Mouse (Mus musculus) right cerebral cortex, postnatal 4 days (tissue): Measurements from ENCODE around the gene Rsph14.
A peak's percentile ranks its signal among the peaks of the same experiment; 100 is the strongest.
"Not testable (repeated sequence)": the region's sequence is repeated elsewhere in the genome, so short reads cannot be mapped to it uniquely, and the experiment has no call there.

Experiments used
- DNase-seq: peaks from one replicate; pipeline ENCODE4 v3.0.0-alpha.2; 2022

The Rsph14 gene

DNA sequence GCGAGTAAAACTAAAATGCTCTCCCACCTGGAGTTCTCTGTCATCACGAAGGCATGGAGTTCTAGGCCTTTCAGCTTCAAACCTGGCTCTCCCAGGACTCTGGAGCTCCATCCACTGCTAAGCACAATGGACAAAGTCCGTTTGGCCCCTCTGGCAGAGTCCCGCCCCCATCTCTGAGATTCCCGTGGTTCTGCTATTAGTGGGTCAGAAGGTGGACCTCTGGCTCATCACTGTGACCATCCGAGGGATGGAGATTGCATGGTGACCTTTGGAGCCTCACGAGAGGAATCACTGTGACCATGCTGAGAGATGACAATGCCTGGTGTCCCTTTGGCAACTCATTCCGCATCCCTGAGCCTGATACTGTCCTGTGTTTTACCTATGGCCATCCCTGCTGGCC, 20.5 kb upstream of the Rsph14 start:
- DNase-seq: no peak

DNA sequence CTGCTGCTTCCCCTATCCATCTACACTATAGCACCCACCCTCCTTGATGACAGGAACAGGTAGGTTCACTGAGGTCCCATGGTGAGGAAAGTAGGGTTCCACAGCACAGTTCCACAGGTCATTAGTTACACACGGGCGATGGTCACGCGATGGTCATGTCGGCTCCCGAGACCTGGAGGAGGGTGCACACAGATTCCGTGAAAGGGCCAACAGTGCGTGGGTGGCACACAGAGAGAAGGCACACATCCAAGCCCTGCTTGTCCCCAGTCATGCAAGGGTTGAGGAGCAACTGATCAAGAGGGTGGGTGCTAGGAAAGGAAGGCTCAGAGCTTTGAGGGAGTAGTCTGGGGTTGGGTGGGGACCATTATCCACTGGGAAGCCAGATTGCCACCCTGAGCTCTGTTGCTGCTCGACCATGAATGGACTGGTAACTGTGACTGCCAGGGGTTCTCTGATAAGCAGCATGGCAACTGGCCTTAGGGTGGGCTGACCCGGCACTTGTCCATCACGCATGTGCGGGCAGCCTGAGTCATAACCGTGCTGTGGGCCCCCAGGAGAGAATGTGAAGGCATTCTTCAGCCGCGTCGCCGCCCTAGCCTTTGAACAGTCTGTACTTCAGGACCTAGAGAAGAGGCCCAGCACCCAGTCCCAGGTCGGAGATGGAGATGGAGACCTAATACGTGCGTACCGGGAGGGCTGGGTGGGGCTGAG, 19.1 kb upstream of the Rsph14 start:
- no peak for DNase-seq

GRCm38 (mm10) chr10:75048711-75049110, 16.3 kb upstream of the Rsph14 start:
- no peak for DNase-seq

- DNase-seq: no peak
These were observed 13.4 kb upstream of the Rsph14 start for GRCm38 (mm10) chr10:75045831-75046230.

DNA sequence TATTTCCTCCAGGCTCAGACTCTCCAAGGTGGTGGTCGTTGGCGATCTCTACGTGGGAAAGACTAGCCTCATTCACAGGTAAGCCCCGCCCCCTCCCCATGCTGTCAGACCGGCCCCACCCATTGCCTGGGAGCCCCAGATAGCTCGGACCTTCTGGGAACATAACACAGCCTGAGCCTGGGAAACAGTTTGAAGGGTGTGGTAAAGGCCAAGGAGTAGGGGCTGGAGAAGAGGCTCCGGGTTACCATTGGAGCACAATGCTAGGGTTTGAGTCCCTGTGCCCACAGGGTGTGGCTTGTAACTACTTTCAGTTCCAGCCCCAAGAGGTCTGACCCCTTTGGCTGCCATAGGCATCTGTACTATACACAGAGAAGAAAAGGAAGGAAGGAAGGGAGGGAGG, 12.1 kb upstream of the Rsph14 start:
- DNase-seq: no peak

DNA sequence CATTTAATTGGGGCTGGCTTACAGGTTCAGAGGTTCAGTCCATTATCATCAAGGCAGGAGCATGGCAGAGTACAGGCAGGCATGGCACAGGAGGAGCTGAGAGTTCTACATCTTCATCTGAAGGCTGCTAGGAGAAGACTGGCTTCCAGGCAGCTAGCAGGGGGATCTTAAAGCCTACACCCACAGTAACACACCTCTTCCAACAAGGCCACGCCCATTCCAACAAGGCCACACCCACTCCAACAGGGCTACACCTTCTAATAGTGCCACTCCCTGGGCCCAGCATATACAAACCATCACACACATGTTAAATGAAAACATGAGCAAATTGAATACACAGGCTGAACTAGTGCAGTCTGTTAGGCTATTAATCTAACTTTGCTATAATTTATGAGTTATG, 9.7 kb upstream of the Rsph14 start:
- not testable (repeated sequence) for DNase-seq

- DNase-seq: peak; percentile 96
These were observed 4.5 kb upstream of the Rsph14 start, which contains the start of gene Rab36 for GRCm38 (mm10) chr10:75036883-75037379. TSS of gene Rab36 (plus strand) at chr10:75037058.

DNA sequence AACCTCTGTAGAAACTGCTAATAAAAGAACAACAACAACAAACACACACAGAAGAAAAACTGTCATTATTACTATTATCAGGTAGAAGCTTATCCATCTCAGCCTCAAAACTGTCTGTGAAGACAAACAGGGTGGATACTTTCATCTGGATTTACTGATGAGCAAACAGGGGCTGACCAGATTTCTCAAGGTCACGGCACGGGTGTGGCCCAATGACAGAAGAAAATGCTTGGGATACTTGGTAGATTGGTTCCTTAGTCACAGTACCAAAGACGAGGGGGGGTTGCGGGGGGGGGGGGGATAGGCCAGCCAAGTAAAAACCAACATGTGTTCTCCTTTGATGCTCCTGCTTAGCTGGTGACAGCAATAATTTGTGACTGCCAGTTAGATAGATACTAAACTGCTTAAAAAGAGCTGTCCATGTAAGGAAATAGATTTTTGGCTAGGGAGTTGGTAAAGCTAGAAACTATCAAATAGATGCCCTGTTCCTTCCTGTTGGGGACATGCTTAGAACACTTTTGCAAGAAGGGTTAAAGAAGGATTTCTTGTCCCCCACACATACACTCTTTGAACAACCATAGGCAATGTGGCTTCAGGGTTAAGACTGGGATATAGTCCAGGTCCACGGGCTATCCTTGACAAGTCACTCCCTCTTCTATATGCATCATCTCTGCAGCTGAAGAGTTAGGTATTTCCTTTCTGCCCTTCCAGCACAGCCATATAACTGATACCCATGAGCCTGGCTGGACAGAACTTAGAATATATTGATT, 856 bp downstream of the Rsph14 start:
- no peak for DNase-seq

DNA sequence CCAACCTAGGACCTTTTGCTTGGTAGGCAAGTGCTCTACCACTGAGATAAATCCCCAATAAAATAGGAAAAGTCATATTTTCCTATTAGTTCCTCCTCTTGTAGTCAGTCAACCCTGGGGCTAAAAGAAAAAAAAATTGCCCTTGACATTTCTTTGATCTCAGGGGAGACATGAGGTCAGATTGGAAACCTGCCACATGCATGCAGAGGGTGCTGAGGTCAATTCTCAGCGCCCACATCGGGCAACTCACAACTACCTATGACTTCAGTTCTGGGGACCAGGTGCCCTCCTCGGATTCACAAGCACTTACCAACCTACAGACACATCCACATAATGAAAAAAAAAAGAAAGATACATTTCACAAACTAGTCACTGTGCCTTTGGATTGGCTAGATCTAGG, 2.2 kb downstream of the Rsph14 start:
- DNase-seq: no peak

- no peak for DNase-seq
These were observed 2.7 kb downstream of the Rsph14 start for GRCm38 (mm10) chr10:75029677-75030076.

DNA sequence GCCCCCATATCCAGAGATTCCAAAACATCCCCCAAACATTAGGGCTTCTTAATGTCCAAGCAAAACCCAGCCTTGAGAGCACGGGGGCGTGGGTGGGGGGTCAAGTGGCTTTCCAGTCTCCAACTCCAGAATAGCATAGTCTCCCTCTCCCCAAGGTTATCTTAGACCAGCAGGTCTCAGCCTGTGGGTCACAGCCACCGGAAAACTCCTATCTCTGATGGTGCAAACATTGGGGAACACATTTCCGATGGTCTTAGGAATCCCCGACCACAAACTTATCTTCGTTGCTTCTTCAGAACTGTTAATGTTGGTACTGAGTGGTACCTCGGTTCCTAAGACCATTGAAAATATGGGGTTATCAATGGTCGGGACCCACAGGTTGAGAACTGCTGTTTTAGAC, 3.6 kb downstream of the Rsph14 start:
- DNase-seq: no peak

- DNase-seq: no peak
These were observed 5.9 kb downstream of the Rsph14 start for GRCm38 (mm10) chr10:75026491-75026890.

DNA sequence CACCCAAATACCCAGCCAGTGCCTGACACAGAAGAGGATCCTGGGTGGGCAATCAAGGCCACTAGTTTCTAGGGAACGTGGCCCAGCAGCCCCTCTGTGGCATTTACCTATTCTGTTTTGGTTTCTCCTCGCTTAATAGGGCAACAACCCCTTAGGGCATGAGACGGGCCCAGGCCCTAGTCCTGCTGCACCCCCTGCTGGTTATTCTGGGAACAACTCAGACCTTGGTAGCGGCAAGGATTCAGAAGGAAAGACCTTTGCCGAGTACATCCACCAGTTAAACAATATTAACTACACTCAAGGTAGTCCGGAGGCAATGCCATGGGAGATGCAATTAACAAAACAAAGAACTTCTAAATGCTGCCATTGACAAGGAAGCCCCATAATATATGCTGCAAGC, 11.2 kb downstream of the Rsph14 start:
- DNase-seq: peak; percentile 87

DNA sequence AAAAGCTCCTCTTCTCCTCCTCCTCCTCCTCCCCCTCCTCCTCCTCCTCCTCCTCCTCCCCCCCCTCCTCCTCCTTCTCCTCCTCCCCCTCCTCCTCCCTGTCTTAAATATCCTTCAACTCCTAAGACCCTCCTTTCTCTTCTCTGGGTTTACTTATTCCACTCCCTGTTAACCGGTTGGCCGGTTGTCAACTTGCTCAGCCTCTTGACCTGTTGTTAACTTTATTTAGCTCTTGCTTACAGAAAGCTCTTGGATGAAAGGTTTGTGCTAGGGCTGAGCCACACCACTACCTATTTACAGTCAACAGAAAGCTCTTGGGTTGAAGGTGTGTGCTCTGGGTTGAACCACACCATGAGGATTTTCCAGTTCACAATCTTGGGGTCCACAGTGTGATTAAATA, 12.1 kb downstream of the Rsph14 start:
- DNase-seq: no peak

DNA sequence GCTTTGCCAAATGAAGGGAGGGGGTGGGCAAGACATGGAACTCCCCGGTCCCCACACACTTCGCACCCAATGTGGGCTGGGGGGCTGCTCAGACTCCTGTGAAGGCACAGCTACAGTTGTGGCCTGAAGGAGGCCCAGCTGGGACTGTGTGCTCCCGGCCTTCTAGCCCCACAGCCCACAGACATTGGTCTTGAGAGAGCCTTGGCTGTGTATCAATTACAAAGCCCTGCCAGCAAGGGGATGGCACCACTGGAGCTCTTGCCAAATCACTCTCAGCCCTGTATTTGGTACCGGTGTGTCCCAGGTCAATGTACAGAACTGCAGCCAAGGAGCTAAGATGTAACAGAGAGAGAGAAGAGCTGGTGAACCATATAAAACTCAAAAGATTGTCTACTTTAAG, 15.9 kb downstream of the Rsph14 start:
- no peak for DNase-seq

DNA sequence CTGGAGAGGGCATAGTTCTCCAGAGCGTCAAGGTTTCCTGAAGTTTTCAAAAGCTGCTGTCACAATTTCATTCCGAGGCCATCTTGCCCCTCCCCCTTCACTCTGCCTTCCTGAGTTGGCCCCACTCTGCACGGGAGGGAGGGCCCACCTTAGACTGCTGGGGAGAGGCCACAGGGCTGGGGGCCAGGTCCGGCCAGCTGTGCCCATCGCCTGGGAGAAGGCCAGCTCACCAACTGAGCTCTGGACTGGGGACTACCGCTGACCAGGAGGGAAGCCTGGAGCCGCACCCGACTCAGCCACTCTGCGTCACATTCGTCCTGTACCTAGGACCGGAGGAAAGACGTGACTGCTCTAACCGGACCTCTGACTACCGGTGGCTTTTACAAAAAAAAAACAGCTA, 16.9 kb downstream of the Rsph14 start:
- DNase-seq: no peak

- DNase-seq: no peak
These were observed 21.7 kb downstream of the Rsph14 start for GRCm38 (mm10) chr10:75010704-75011103.

GRCm38 (mm10) chr10:75006889-75007662, 25.3 kb downstream of the Rsph14 start:
- DNase-seq: no peak

DNA sequence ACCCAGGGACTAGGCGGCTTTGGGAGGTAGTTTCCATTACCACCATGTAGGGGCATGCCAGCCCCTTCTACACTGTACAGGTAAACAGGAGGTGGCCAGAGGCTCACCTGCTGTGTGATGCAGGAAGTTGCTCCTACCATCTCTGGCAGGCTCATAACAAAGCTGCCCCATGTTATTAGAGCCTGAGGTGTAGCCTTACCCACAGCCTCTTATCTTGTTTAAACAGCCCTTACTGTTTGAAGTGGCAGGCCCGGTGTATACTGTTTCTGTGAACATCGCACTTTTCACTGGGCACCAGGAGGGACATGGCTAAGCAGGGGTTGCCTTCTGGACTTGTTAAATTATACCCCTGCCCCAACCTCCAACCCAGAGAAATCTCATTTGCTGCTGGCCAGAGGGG, 28.3 kb downstream of the Rsph14 start:
- DNase-seq: no peak

DNA sequence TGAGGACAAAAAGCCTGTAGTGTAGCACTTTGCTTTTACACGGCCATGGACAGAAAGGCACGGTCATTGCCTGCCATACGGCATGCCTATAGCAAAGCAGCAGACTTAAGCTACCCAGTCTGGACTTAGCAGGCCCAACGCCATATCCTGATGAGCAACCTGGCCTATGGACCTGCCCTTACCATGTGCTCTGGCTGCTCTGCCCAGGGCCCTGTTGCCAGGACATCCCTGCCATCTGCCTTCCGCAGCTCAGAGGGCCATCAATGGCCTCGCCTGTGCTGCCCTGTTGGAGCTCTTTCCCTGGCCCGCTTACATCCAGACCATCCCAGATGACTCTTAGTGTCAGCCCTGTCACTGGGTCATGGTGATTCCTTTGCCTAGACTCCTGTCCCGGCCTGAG, 31.0 kb downstream of the Rsph14 start:
- DNase-seq: no peak

- DNase-seq: peak; percentile 55
These were observed 37.0 kb downstream of the Rsph14 start for GRCm38 (mm10) chr10:74995377-74995776.

- no peak for DNase-seq
These were observed 37.5 kb downstream of the Rsph14 start for GRCm38 (mm10) chr10:74994863-74995262.

DNA sequence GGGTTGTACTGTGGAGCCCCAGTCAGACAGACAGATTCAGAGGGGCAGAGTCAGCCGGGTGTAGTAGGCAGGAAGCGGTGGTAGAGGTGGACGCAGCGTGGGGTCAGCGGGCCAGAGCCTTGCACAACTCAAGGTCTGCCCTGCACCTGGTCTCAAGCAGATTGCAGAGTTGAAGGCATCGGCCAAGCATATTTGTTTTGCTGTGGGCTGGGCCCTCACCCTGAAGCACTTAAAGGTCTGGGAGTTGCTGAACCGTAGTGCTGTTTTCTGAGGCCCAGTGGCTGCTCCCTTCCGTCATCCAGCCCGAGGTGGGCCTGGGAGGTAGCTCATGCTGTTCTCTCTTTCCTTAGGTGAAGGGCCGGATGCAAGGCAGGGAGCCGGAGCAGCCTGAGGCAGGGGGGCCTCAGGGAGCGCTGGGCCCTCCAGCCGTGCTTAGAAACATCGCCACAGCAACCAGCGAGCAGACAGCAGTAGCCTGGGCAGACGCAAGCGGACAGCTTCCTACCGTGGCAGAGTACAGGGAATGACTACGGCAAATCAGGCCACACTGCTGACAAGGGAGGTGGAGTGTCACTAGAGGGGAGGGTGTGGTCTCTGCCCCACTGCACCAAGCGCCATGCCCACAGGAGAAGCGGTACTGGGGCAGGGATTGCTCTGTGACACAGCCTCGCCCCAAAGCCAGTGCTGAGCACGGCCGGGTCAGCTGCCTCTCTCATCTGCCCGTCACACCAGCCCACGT, 41.6 kb downstream of the Rsph14 start:
- DNase-seq: no peak
